Mouse (Mus musculus): ENCODE measurements at regions not wholly inside any gene's neighbourhood (a gene's known extent, or its start where the extent isn't known, plus 50 kb on each side); places are given as distances from the start of the nearest gene placed in this dataset.
A peak's percentile ranks its signal among the peaks of the same experiment; 100 is the strongest.

- peak; percentile 33 to 45 for DNase-seq
These were observed 553.6 kb upstream of the Tmpo start for GRCm38 (mm10) chr10:91734691-91735090.

DNA sequence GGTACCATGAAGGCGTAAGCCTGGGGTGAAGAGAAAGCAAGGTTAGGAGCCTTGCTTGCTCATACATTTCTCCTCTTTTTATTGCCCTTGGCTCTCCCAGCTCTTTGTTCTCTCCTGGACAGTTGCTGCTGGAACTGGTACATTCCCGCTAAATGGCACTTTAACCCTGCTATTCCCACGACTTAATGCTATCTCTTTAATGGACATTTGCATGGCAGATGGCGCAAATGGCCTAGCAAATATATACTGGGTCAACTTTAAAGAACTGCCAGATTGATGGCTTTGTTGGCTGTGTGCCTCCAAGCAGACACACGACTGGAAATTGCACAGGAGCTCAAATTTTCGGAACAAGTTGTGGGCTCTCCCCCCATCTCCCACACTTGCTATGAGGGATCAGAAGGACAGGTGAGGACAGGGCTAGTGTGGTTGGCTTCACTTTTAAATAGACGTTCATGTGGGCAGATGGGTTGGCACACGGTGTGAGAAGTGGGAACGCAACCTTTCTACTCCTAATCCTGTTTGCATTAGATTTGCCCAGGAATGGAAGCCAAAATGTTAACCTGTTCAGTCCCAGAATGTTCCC is 551.0 kb upstream of the Tmpo start:
- peak; percentile 56 to 67 for DNase-seq

DNA sequence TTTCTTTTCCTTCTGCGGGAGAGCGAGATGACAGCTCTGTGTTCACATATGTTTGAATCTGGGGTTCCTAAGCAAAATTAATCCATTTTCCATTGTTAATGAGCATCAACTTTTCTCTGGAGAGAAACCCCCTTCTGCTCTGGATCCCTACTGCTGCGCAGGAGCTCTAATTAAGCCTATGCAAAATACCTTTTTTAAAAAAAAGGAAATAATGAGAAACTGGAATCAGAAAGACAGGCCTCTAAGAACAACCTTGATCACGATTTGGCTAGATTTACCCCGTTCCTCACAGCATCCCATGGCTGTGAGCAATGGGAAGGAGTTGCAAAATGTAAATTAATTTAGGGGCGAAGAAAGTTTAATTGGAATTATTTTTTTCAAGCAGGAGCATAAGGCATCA is 548.9 kb upstream of the Tmpo start:
- no peak for DNase-seq

DNA sequence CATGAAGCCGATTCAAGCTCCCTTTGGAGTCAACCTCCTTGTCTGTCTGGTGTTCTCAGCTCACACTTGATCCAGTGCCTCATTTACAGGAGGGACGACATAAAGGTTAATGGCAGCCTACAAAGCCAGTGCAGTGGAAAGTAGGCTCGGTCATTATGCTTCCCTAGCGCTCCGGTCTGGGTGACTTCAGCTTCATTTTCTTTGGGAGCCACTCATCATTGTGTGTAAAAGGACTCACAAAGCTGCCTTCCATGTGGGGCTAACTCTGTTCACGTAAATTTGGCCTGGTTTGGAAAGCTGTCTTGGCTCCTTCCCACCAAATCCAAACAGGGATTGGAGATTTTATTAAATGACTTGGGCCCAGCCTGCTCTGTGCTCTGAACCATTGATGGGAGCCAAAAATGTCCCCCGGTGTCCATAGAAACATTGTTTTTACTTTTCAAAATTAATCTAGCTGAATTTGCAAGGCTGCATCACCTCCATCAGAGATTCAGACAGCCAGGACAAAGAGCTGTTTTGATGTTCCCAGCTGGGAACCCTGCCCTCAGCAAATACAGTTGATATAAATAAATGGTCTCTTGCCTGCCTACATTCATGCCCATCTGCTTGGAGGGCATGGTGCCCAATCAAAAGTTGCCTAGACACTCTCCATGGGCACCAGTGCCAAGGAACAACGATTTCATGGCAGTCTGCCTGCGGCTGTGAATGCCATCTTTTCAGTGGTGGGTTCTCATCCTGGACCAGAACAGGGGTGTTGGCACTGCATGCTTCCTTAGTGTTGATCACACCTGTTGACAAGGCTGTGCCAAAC is 538.7 kb upstream of the Tmpo start:
- peak; percentile 99 for DNase-seq

- no peak for DNase-seq
These were observed 535.5 kb upstream of the Tmpo start for GRCm38 (mm10) chr10:91716604-91717003.

DNA sequence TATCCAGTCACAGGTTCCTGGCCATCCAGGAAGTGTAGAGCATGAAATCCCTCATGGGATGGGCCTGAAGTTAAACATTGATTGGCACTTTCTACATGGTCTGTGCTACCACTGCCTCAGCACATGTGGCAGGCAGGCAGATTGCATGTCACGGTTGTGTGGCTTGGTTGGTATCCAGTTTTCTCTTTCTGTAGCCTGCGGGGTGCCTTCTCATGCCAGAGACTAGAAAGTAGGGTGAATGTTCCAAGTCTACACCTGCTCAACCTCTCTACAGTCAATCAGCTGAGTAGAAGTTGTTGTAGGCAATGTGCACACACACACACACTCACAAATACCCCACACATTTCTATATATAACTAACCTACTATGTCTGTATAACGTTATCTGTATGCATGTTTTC is 533.5 kb upstream of the Tmpo start:
- peak; percentile 83 to 84 for DNase-seq

DNA sequence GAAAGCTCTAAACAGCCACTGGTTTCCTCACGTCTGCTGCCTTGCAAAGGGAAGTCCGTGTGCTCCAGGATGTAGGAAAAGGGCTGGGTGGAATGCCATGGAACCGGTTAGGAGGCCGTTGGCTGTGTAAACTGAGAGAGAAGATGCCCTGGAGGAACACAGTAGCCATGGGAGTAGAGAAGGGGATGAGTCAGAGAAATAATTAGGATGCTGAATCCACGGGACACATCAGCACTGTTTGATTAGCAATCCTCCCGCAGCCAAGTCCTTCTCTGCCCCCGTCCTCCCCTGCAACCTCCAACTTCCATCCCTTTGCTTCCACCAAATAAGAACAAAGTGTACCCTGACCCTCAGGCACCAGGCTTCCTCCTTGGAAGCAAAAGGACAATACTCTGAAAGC is 532.4 kb upstream of the Tmpo start:
- no peak for DNase-seq

- peak; percentile 76 to 82 for DNase-seq
These were observed 525.7 kb upstream of the Tmpo start for GRCm38 (mm10) chr10:91706816-91707215.

GRCm38 (mm10) chr10:91704751-91705150 is 523.6 kb upstream of the Tmpo start:
- DNase-seq, result no peak

GRCm38 (mm10) chr10:91701822-91702221 is 520.7 kb upstream of the Tmpo start:
- DNase-seq, result no peak

- DNase-seq, result no peak
These were observed 505.0 kb upstream of the Tmpo start for GRCm38 (mm10) chr10:91686082-91686618.

- DNase-seq, result peak; percentile 13 to 21
These were observed 504.3 kb upstream of the Tmpo start for GRCm38 (mm10) chr10:91685164-91686027.

DNA sequence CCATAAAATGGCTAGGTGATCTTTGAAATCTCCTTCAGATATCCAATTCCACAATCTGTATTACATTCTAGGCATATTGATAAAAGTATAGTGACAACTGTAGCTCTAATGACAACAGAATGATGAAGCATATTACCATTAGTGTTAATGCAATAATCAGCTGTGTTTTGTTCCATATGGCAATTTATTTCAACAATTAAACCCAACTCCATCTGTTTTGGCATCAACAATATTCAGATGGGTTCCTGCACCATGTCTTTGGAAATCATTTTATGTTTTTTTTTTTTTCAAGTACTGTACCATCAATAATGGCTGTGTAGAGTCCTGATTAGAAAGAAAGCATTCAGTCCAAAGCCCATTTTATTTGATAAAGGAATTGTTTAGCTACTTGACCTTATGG is 498.5 kb upstream of the Tmpo start:
- DNase-seq, result no peak

DNA sequence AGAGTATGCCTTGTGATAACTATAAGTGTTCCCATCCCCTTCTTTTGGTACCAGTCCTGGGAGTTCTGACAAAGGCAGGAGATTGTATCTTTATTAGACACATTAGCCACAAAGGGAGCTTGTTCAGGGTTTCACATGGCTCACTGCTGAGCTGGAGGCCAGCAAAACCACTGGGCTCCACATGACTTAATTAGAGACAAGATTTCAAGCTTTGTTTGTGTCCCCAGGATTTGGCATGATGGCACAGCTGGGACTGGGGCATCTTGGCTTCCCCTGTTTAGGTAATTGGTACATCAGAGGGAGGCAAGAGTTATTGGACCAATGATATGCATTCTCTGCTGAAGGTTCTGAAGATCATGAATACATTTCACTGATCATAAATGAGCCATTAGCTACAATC is 456.8 kb upstream of the Tmpo start:
- peak in 1 of 2 experiments; percentile 13 for DNase-seq

DNA sequence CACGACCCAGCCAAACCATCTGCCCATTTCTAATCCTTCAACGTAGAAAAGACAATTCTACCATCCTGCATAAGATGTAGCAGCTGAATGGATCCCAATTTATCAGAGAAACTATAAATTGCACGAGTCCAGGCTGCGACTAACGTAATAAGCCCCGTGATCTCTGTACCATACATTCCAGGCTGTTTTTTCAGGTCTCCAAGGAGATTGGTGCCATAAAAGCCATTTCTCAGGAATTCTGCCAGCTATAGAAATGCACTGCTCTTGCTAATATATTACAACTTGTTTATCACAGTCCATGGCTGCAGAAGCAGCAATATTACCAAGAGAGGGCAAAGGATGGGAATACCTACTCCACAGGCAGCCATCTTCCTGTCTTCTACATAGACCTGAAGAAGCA is 447.6 kb upstream of the Tmpo start:
- peak in 1 of 2 experiments; percentile 39 for DNase-seq

- peak; percentile 73 for DNase-seq
These were observed 441.2 kb upstream of the Tmpo start for GRCm38 (mm10) chr10:91622281-91622680.

DNA sequence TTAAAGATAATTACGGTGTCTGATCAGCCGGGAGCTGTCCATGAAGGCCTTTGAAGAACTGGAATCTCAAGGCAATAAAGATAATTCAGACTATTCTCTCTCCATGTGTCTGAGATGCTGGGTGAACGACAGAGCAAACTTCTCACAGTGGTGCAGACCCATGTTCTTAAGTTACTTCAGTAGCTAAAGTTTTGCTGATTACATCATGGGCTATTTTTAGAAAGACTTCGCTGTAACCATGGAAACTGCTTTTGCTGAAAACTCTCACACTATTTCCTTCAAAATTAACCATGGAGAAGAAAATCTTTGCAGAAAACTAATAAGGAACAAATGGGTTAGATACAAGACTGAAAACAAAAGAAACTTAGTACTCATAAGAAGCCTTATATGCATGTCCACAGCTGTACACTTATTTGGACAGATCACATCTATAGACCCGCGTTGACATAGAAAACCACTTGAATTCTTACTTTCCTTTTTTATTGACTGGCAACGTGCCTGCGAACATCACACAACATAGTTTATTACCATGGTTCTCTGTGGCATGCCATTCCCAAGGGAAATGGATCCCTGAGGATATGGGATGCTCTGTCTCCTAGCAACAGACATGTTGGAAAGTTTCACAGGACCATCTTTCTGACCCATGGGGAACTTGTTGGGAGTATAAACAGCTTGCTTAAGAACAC is 432.8 kb upstream of the Tmpo start:
- no peak for DNase-seq

- no peak for DNase-seq
These were observed 430.9 kb upstream of the Tmpo start for GRCm38 (mm10) chr10:91612052-91612451.

DNA sequence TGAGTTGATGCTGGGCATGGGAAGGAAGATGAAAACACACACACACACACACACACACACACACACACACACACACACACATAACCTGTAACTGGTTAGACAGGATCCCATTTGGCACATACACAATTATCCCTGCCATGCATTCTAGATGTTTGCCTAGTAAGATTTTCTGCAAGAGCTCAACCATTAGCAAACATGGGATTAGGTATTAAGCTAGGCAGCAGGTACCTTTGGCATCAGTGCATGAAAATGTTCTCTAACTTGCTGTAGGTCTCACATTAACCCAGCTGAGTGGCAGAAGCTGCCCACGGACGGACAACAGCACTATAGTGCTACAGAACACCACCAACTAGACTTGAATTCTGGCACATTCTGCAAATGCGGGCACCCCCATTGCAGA is 413.8 kb upstream of the Tmpo start:
- DNase-seq, result no peak

- no peak for DNase-seq
These were observed 412.3 kb upstream of the Tmpo start for GRCm38 (mm10) chr10:91593378-91593777.

GRCm38 (mm10) chr10:91591845-91592244 is 410.7 kb upstream of the Tmpo start:
- no peak for DNase-seq

GRCm38 (mm10) chr10:91591398-91591811 is 410.3 kb upstream of the Tmpo start:
- DNase-seq, result peak; percentile 70 to 80

- DNase-seq, result no peak
These were observed 402.1 kb upstream of the Tmpo start for GRCm38 (mm10) chr10:91583204-91583603.

Measured in cerebellum, postnatal 10 days (tissue).